Comparison of ENCODE assay signal across 8 mouse cellular contexts in genomic region chr2:58358132-58358460, GRCm38 (mm10). TPM values are rescaled to one million over a fixed set of nuclear protein-coding genes. Genes with fewer than 3 reads are reported as not detected.
DNase-seq lines count a peak whose midpoint lies in the region; ATAC-seq and TF ChIP-seq lines count a peak whose summit lies in the region.

No protein-coding gene starts in this region.

- H3K4me2 ChIP-seq in neural tube, embryonic 11.5 days (ENCODE audit: low read depth): peak overlapping the region; percentile 98
- peak overlapping the region; percentile 77 for H3K4me2 ChIP-seq in liver, postnatal 0 days (ENCODE audit: low read depth, low read length)

- H3K4me1 ChIP-seq in neural tube, embryonic 11.5 days (ENCODE audit: control insufficient read depth, insufficient read depth, low read length): peaks cover 5% of the 10 kb centered on the region
- 0 out of 2 replicates have a peak, but pooled peaks cover 7% of the 10 kb centered on the region for H3K4me1 ChIP-seq in liver, postnatal 0 days (ENCODE audit: insufficient read depth)

- no peak for TF ChIP-seq EP300 in liver, postnatal 0 days (IDR thresholded peaks at IDR 0.05; ENCODE audit: low read depth)

- no peak overlapping the region for H3K27ac ChIP-seq in neural tube, embryonic 11.5 days (ENCODE audit: low read depth, low read length)
- no peak overlapping the region for H3K27ac ChIP-seq in liver, postnatal 0 days (ENCODE audit: low read depth)

- H3K36me3 ChIP-seq in neural tube, embryonic 11.5 days (ENCODE audit: control insufficient read depth, insufficient read depth, low read length): no peaks in the 10 kb centered on the region
- H3K36me3 ChIP-seq in liver, postnatal 0 days (replicated peaks; ENCODE audit: insufficient read depth, low read length): no peaks in the 10 kb centered on the region

- H3K27me3 ChIP-seq in neural tube, embryonic 11.5 days (ENCODE audit: control insufficient read depth, insufficient read depth, low read length): peaks cover 13% of the 10 kb centered on the region
- peaks cover 18% of the 10 kb centered on the region for H3K27me3 ChIP-seq in liver, postnatal 0 days (ENCODE audit: insufficient read depth, low read length)

- ATAC-seq in neural tube, embryonic 11.5 days (ENCODE audit: insufficient read depth, low FRiP score, low TSS enrichment): no peak
- ATAC-seq in liver, postnatal 0 days: no peak

- WGBS in neural tube, embryonic 11.5 days: 9% methylated on average over 3 of the region's 3 CpGs
- 19% methylated on average over 3 of the region's 3 CpGs for WGBS in liver, postnatal 0 days (ENCODE audit: insufficient replicate concordance)

- no peak for TF ChIP-seq CTCF in liver, postnatal 0 days (IDR thresholded peaks at IDR 0.05; ENCODE audit: low read depth)

- H3K9me3 ChIP-seq in neural tube, embryonic 11.5 days (ENCODE audit: control insufficient read depth, low read length): no peaks in the 10 kb centered on the region
- H3K9me3 ChIP-seq in liver, postnatal 0 days (ENCODE audit: low read length): no peaks in the 10 kb centered on the region

- H3K9ac ChIP-seq in neural tube, embryonic 11.5 days (ENCODE audit: low read length): no peak overlapping the region
- no peak overlapping the region for H3K9ac ChIP-seq in liver, postnatal 0 days (replicated peaks)

- peak overlapping the region; percentile 50 for H3K4me3 ChIP-seq in neural tube, embryonic 11.5 days (ENCODE audit: low read depth, low read length)
- peak overlapping the region; percentile 46; the same call in 1 of the 2 replicates for H3K4me3 ChIP-seq in liver, postnatal 0 days (ENCODE audit: low read depth, low read length)

- DNase-seq in embryo, embryonic 9.5 days (ENCODE audit: extremely low spot score): peak; percentile 3
- no peak for DNase-seq in embryo, embryonic 10 days (ENCODE audit: low spot score)
- DNase-seq in neural tube, embryonic 11.5 days (ENCODE audit: low spot score): no peak
- no peak for DNase-seq in neural tube, embryonic 10.5 days (ENCODE audit: extremely low spot score, low spot score)
- no peak for DNase-seq in liver, postnatal 0 days
- no peak for DNase-seq in urinary bladder, adult 18-20 months (ENCODE audit: low spot score in 2 of 2)
- DNase-seq in layer of hippocampus, adult 9-10 months (ENCODE audit: low spot score): no peak
- DNase-seq in T-cell, adult 2 months (ENCODE audit: low spot score): no peak

RNA-seq across cellular contexts. Expression of gene Acvr1c, which starts 0.4 kb away (rescaled TPM):
- 0.19 and 0.53 TPM in 2 replicates for polyA plus RNA-seq in neural tube, embryonic 11.5 days (2014; fragmentation: Nextera tagmentation; extraction: Ambion mirVana)
- 0.05 TPM in 2 replicates for polyA plus RNA-seq in liver, postnatal 0 days (2015; fragmentation: Nextera tagmentation; extraction: Ambion mirVana)
